15 mouse cellular contexts compared by ENCODE assay signal in genomic region chr13:85509671-85510070, GRCm38 (mm10).
DNase-seq lines count a peak whose midpoint lies in the region; ATAC-seq and TF ChIP-seq lines count a peak whose summit lies in the region.
"Had no signal": no experiment of that assay in that cellular context is flagged by ENCODE, and none has a peak within 500 bp of the region (broad histone marks: within the 10 kb centered on the region; RNA-seq: fewer than 3 reads in every experiment).

No protein-coding gene starts in this region.

- no peaks in the 10 kb centered on the region for H3K4me1 ChIP-seq in hindbrain, postnatal 0 days (ENCODE audit: insufficient read depth, low read length)
- H3K4me1 ChIP-seq: embryonic facial prominence, embryonic 13.5 days; neural tube, embryonic 12.5 days had no signal

- no peaks in the 10 kb centered on the region for H3K9me3 ChIP-seq in hindbrain, postnatal 0 days (ENCODE audit: low read length)
- H3K9me3 ChIP-seq: embryonic facial prominence, embryonic 13.5 days; liver, embryonic 15.5 days; neural tube, embryonic 12.5 days had no signal

- DNase-seq in layer of hippocampus, adult 2 months (ENCODE audit: low spot score in 2 of 2): no peak
- DNase-seq in layer of hippocampus, adult 18-20 months (ENCODE audit: low spot score in 2 of 2): no peak
- DNase-seq in ES-CJ7 (ENCODE audit: low read depth, low spot score): peak; percentile 14
- DNase-seq in thymus, postnatal 14 days: peak; percentile 62
- DNase-seq in hindbrain, postnatal 0 days (ENCODE audit: low spot score): no peak
- DNase-seq in cerebellum, adult 9-10 months: no peak
- no peak for DNase-seq in urinary bladder, adult 18-20 months (ENCODE audit: low spot score in 2 of 2)
- DNase-seq: adrenal gland, adult 8-10 months; cerebellum, adult 18-20 months; kidney, adult 8-10 months had no signal

- H3K27me3 ChIP-seq in hindbrain, postnatal 0 days (ENCODE audit: insufficient read depth, low read length): no peaks in the 10 kb centered on the region
- H3K27me3 ChIP-seq: embryonic facial prominence, embryonic 13.5 days; liver, embryonic 15.5 days; neural tube, embryonic 12.5 days had no signal

- no peak overlapping the region for H3K9ac ChIP-seq in hindbrain, postnatal 0 days (replicated peaks; ENCODE audit: low read length)
- H3K9ac ChIP-seq: embryonic facial prominence, embryonic 13.5 days; liver, embryonic 15.5 days; neural tube, embryonic 12.5 days had no signal

- peak; percentile 49 for ATAC-seq in inflammation-experienced regulatory T-cells, adult 6 months
- no peak for ATAC-seq in hindbrain, postnatal 0 days
- ATAC-seq: forebrain, embryonic 16.5 days had no signal

- 73% methylated on average over 1 of the region's 1 CpGs for WGBS in hindbrain, postnatal 0 days

- no peaks in the 10 kb centered on the region for H3K36me3 ChIP-seq in hindbrain, postnatal 0 days (ENCODE audit: insufficient read depth, low read length)
- H3K36me3 ChIP-seq: embryonic facial prominence, embryonic 13.5 days; liver, embryonic 15.5 days; neural tube, embryonic 12.5 days had no signal

- H3K4me2 ChIP-seq in hindbrain, postnatal 0 days (ENCODE audit: low read depth, low read length): no peak overlapping the region
- H3K4me2 ChIP-seq: embryonic facial prominence, embryonic 13.5 days; liver, embryonic 15.5 days; neural tube, embryonic 12.5 days had no signal

- TF ChIP-seq CTCF in layer of hippocampus, adult 2 months (conservative IDR thresholded peaks at IDR 0.05): 0 out of 2 replicates have a peak, but pooled peaks have one; percentile 11
- no peak for TF ChIP-seq CTCF in hindbrain, postnatal 0 days (IDR thresholded peaks at IDR 0.05; ENCODE audit: low read depth)

- H3K4me3 ChIP-seq in layer of hippocampus, adult 2 months: no peak overlapping the region
- no peak overlapping the region for H3K4me3 ChIP-seq in hindbrain, postnatal 0 days (ENCODE audit: low read length)
- H3K4me3 ChIP-seq: embryonic facial prominence, embryonic 13.5 days; liver, embryonic 15.5 days; neural tube, embryonic 12.5 days had no signal

- H3K27ac ChIP-seq in layer of hippocampus, adult 2 months: no peak overlapping the region
- H3K27ac ChIP-seq in hindbrain, postnatal 0 days: no peak overlapping the region
- H3K27ac ChIP-seq: embryonic facial prominence, embryonic 13.5 days; liver, embryonic 15.5 days; neural tube, embryonic 12.5 days had no signal

Comparison
In these comparisons a context has a peak if more than half of its experiments do, and no peak if none do; other contexts are left out.
1. DNase-seq: peak in ES-CJ7 (single experiment) and thymus, postnatal 14 days (single experiment); none in layer of hippocampus, adult 2 months (0 of 2), layer of hippocampus, adult 18-20 months (0 of 2), hindbrain, postnatal 0 days (single experiment), cerebellum, adult 9-10 months (single experiment) and urinary bladder, adult 18-20 months (0 of 2).